Mouse (Mus musculus) cerebellum, postnatal 36 days (tissue): ENCODE data around the gene Itpripl2.

Source experiments
- DNase-seq, 2 experiments: peaks; one replicate each; pipeline ENCODE4 v3.0.0; 2021 to 2022; ENCODE audit warnings: mixed read lengths in 2 of 2

Gene Itpripl2

DNA sequence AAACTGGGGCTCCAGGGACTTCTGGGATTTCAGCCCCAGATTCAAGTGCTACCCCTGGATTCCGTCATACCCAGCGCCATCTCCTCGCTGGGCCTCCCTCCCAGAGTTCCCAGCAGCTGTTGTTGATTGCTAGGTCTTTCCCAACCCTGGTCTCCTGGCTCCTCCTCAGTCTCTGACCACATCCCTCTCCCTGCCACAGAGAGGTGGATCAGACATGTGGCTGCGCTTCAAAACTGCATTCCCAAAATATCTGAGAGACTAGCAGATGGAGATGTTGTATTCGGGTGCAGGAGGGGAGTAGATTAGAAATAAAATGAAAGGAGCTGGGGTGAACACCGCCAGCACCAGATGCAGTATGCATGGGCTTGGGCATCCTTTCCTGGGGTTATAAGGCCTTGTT is 50.2 kb downstream of the Itpripl2 start:
- DNase-seq: no peak

GRCm38 (mm10) chr7:118437101-118437802 is 54.5 kb downstream of the Itpripl2 start:
- no peak for DNase-seq
